Mouse (Mus musculus) Patski (cell line): ENCODE results near the gene Ebf1. TPM values are rescaled to one million over a fixed set of nuclear protein-coding genes. Genes with fewer than 3 reads are reported as not detected.

Experiments
- ATAC-seq: fragments of 100-300 bp; one replicate; pipeline ENCODE4 v1.8.0; 2021
- CTCF ChIA-PET: fragments of 350-600 bp; sonication (Branson Sonifier 250); formaldehyde crosslinking; loops from one replicate; lab custom pipeline; 2022; ENCODE audit warnings: inconsistent platforms; lab: Charles Lee
- POLR2A ChIA-PET: fragments of 350-600 bp; sonication (Branson Sonifier 250); formaldehyde crosslinking; loops from one replicate; lab custom pipeline; 2022; ENCODE audit warnings: antibody characterized with exemption, inconsistent platforms; lab: Charles Lee
- DNase-seq: peaks from one replicate; pipeline ENCODE4 v3.0.0-alpha.2; 2011; ENCODE audit warnings: low read depth, low spot score
- H3K27me3 ChIP-seq: fragments of 371-371 bp; one replicate; pipeline ENCODE4 v1.5.1; 2021
- CTCF ChIP-seq: fragments of 100-300 bp; IDR thresholded peaks from one replicate; pipeline ENCODE4 v1.5.1; 2021
- in situ Hi-C: fragments of 300-500 bp; cut with MboI; formaldehyde crosslinking; loops from 3 replicates; pipeline ENCODE4 v1.11.1; 2018; ENCODE audit warnings: low pct_unique_long_range_greater_than_20kb, mixed read lengths
- polyA plus RNA-seq: library from polyadenylated mRNA; unstranded; gene quantifications from one replicate; pipeline ENCODE4 v1.2.3, GENCODE M21; 2021

Gene Ebf1
- polyA plus RNA-seq, 1 experiment from 2014 or later, result 7.3 TPM

GRCm38 (mm10) chr11:44685129-44685528 is 68.0 kb downstream of the Ebf1 start:
- DNase-seq, result no peak
- no peaks in the 10 kb centered on the region for H3K27me3 ChIP-seq
- no peak for TF ChIP-seq CTCF
- in situ Hi-C loops, result no loop called here
- CTCF ChIA-PET, result no interaction called here
- POLR2A ChIA-PET, result no interaction called here
- no peak for ATAC-seq

GRCm38 (mm10) chr11:44685911-44686361 is 68.8 kb downstream of the Ebf1 start:
- no peak for DNase-seq
- in situ Hi-C loops, result no loop called here

GRCm38 (mm10) chr11:44686378-44686777 is 69.3 kb downstream of the Ebf1 start:
- no peak for TF ChIP-seq CTCF
- H3K27me3 ChIP-seq, result no peaks in the 10 kb centered on the region
- no peak for DNase-seq
- in situ Hi-C loops, result no loop called here
- CTCF ChIA-PET, result no interaction called here
- POLR2A ChIA-PET, result no interaction called here
- ATAC-seq, result no peak

More at GRCm38 (mm10) chr11:44685911-44686361, 68.8 kb downstream of the Ebf1 start:
- no peaks in the 10 kb centered on the region for H3K27me3 ChIP-seq
- CTCF ChIA-PET, result no interaction called here
- POLR2A ChIA-PET, result no interaction called here
- ATAC-seq, result no peak
- TF ChIP-seq CTCF, result no peak

- POLR2A ChIA-PET, result no interaction called here
- no peak for ATAC-seq
- no peaks in the 10 kb centered on the region for H3K27me3 ChIP-seq
- DNase-seq, result no peak
- in situ Hi-C loops, result no loop called here
- CTCF ChIA-PET, result no interaction called here
- no peak for TF ChIP-seq CTCF
Observed at GRCm38 (mm10) chr11:44688542-44688941, 71.4 kb downstream of the Ebf1 start.

- POLR2A ChIA-PET, result no interaction called here
Observed at GRCm38 (mm10) chr11:44689571-44690264, 72.6 kb downstream of the Ebf1 start.

GRCm38 (mm10) chr11:44690265-44690572 is 73.1 kb downstream of the Ebf1 start:
- no peak for TF ChIP-seq CTCF
- H3K27me3 ChIP-seq, result no peaks in the 10 kb centered on the region
- ChIA-PET CTCF (interaction anchor here (1.3 kb wide), 1 partner anchor 16 kb away, joined by 3 read pairs; no protein-coding TSS in a partner anchor), POLR2A (no interaction called here)
- ATAC-seq (no peak), DNase-seq (no peak)
- in situ Hi-C loops, result no loop called here

More at GRCm38 (mm10) chr11:44689571-44690264, 72.6 kb downstream of the Ebf1 start:
- CTCF ChIA-PET, result interaction anchor here (1.3 kb wide), 1 partner anchor 17 kb away, joined by 3 read pairs; no protein-coding TSS in a partner anchor
- no peak for ATAC-seq
- in situ Hi-C loops, result no loop called here
- no peak for DNase-seq
- TF ChIP-seq CTCF, result no peak
- no peaks in the 10 kb centered on the region for H3K27me3 ChIP-seq

- ATAC-seq, result no peak
- DNase-seq, result no peak
- in situ Hi-C loops, result no loop called here
- H3K27me3 ChIP-seq, result no peaks in the 10 kb centered on the region
- ChIA-PET POLR2A (no interaction called here), CTCF (interaction anchor here (2.2 kb wide), 1 partner anchor 12 kb away, joined by 7 read pairs; no protein-coding TSS in a partner anchor)
- no peak for TF ChIP-seq CTCF
Observed at GRCm38 (mm10) chr11:44695416-44695815, 78.3 kb downstream of the Ebf1 start.

- CTCF ChIA-PET, result no interaction called here
- H3K27me3 ChIP-seq, result no peaks in the 10 kb centered on the region
- TF ChIP-seq CTCF, result no peak
- DNase-seq (no peak), ATAC-seq (no peak)
- in situ Hi-C loops, result no loop called here
- POLR2A ChIA-PET, result no interaction called here
Observed at GRCm38 (mm10) chr11:44696539-44697201, 79.6 kb downstream of the Ebf1 start.

GRCm38 (mm10) chr11:44700181-44700580 is 83.1 kb downstream of the Ebf1 start:
- DNase-seq (no peak), ATAC-seq (no peak)
- TF ChIP-seq CTCF, result no peak
- H3K27me3 ChIP-seq, result no peaks in the 10 kb centered on the region
- ChIA-PET CTCF (no interaction called here), POLR2A (no interaction called here)
- in situ Hi-C loops, result no loop called here

- no peaks in the 10 kb centered on the region for H3K27me3 ChIP-seq
- TF ChIP-seq CTCF, result no peak
- in situ Hi-C loops, result no loop called here
- ChIA-PET POLR2A (no interaction called here), CTCF (no interaction called here)
- no peak for DNase-seq
- no peak for ATAC-seq
Observed at GRCm38 (mm10) chr11:44701221-44701810, 84.2 kb downstream of the Ebf1 start.

GRCm38 (mm10) chr11:44701864-44702263 is 84.7 kb downstream of the Ebf1 start:
- in situ Hi-C loops, result no loop called here
- DNase-seq, result no peak
- TF ChIP-seq CTCF, result no peak
- ATAC-seq, result no peak
- no peaks in the 10 kb centered on the region for H3K27me3 ChIP-seq
- POLR2A ChIA-PET, result no interaction called here
- CTCF ChIA-PET, result interaction anchor here (1.4 kb wide), 1 partner anchor 27 kb away, joined by 3 read pairs; no protein-coding TSS in a partner anchor
